Comparison of ENCODE assay signal across 27 mouse cellular contexts in the genomic region with DNA sequence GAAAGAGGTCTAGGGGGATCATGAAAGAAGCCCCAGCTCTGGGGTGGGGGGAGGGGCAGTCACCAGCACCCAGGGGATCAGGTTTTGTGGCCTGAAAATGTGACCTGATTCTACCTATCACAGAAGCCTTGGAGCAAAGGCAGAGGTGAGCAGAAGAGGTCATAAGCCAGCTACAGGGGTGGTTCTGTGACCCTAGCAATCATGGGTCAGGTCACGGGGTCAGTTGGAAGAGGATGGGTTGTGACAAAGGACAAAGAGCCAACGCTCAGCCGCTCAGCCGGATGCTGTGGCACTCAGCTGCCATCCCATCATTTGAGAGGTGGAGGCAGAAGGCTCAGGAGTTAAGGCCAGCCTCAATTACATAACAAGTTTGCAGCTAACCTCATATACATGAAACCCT. TPM values are rescaled to one million over a fixed set of nuclear protein-coding genes. Genes with fewer than 3 reads are reported as not detected.
DNase-seq lines count a peak whose midpoint lies in the region; ATAC-seq and TF ChIP-seq lines count a peak whose summit lies in the region.
"Had no signal": no experiment of that assay in that cellular context is flagged by ENCODE, and none has a peak within 500 bp of the region (broad histone marks: within the 10 kb centered on the region; RNA-seq: fewer than 3 reads in every experiment).

No protein-coding gene starts in this region.

- H3K4me3 ChIP-seq in forebrain, embryonic 10.5 days, result no peak overlapping the region
- H3K4me3 ChIP-seq in forebrain, embryonic 15.5 days, result no peak overlapping the region
- no peak overlapping the region for H3K4me3 ChIP-seq in midbrain, embryonic 10.5 days
- no peak overlapping the region for H3K4me3 ChIP-seq in midbrain, embryonic 15.5 days
- no peak overlapping the region for H3K4me3 ChIP-seq in midbrain, embryonic 16.5 days (ENCODE audit: low read depth, low read length)
- no peak overlapping the region for H3K4me3 ChIP-seq in midbrain, postnatal 0 days (ENCODE audit: low read depth, low read length)
- no peak overlapping the region for H3K4me3 ChIP-seq in lung, adult 2 months (replicated peaks; ENCODE audit: extremely low read depth, low read depth, low read length)
- H3K4me3 ChIP-seq: embryonic facial prominence, embryonic 12.5 days; embryonic facial prominence, embryonic 15.5 days; forebrain, embryonic 12.5 days had no signal

- ATAC-seq in forebrain, embryonic 15.5 days (replicated peaks), result no peak
- no peak for ATAC-seq in midbrain, embryonic 15.5 days (replicated peaks)
- ATAC-seq in midbrain, embryonic 16.5 days, result no peak
- ATAC-seq in midbrain, postnatal 0 days (ENCODE audit: low FRiP score), result no peak
- ATAC-seq: forebrain, embryonic 16.5 days; hindbrain, postnatal 0 days; inflammation-experienced regulatory T-cells, adult 6 months; Patski had no signal

- peaks cover 47% of the 10 kb centered on the region for H3K27me3 ChIP-seq in forebrain, embryonic 10.5 days (ENCODE audit: poor library complexity, severe bottlenecking)
- peaks cover 18% of the 10 kb centered on the region; the same call in 1 of the 2 replicates for H3K27me3 ChIP-seq in forebrain, embryonic 15.5 days
- peaks cover 58% of the 10 kb centered on the region for H3K27me3 ChIP-seq in midbrain, embryonic 10.5 days (ENCODE audit: low read depth, poor library complexity, severe bottlenecking)
- H3K27me3 ChIP-seq in midbrain, embryonic 15.5 days (replicated peaks), result peaks cover 26% of the 10 kb centered on the region
- peaks cover 15% of the 10 kb centered on the region for H3K27me3 ChIP-seq in midbrain, embryonic 16.5 days (ENCODE audit: control insufficient read depth, insufficient read depth, low read depth, low read length)
- H3K27me3 ChIP-seq in midbrain, postnatal 0 days (ENCODE audit: insufficient read depth, low read length), result peaks cover 8% of the 10 kb centered on the region

- no peak for TF ChIP-seq POLR2A in lung, adult 2 months (IDR thresholded peaks at IDR 0.05; ENCODE audit: borderline replicate concordance, extremely low read depth, low read depth, low read length)

- no peaks in the 10 kb centered on the region for H3K9me3 ChIP-seq in forebrain, embryonic 10.5 days
- no peaks in the 10 kb centered on the region for H3K9me3 ChIP-seq in forebrain, embryonic 15.5 days
- no peaks in the 10 kb centered on the region for H3K9me3 ChIP-seq in midbrain, embryonic 10.5 days (replicated peaks)
- no peaks in the 10 kb centered on the region for H3K9me3 ChIP-seq in midbrain, embryonic 15.5 days
- H3K9me3 ChIP-seq in midbrain, embryonic 16.5 days (replicated peaks; ENCODE audit: control insufficient read depth, low read length, poor library complexity, severe bottlenecking), result no peaks in the 10 kb centered on the region
- H3K9me3 ChIP-seq in midbrain, postnatal 0 days (ENCODE audit: low read length), result no peaks in the 10 kb centered on the region
- H3K9me3 ChIP-seq: embryonic facial prominence, embryonic 12.5 days; embryonic facial prominence, embryonic 15.5 days; forebrain, embryonic 12.5 days had no signal

- H3K4me1 ChIP-seq in forebrain, embryonic 10.5 days, result peaks cover 55% of the 10 kb centered on the region
- H3K4me1 ChIP-seq in forebrain, embryonic 15.5 days, result no peaks in the 10 kb centered on the region
- peaks cover 57% of the 10 kb centered on the region for H3K4me1 ChIP-seq in midbrain, embryonic 10.5 days
- no peaks in the 10 kb centered on the region for H3K4me1 ChIP-seq in midbrain, embryonic 15.5 days
- H3K4me1 ChIP-seq in midbrain, embryonic 16.5 days (ENCODE audit: control insufficient read depth, insufficient read depth, low read length), result 0 out of 2 replicates have a peak, but pooled peaks cover 2% of the 10 kb centered on the region
- H3K4me1 ChIP-seq in midbrain, postnatal 0 days (ENCODE audit: insufficient read depth, low read length), result no peaks in the 10 kb centered on the region
- H3K4me1 ChIP-seq in lung, adult 2 months (ENCODE audit: control insufficient read depth, insufficient read depth, low read length), result no peaks in the 10 kb centered on the region
- H3K4me1 ChIP-seq: embryonic facial prominence, embryonic 12.5 days; embryonic facial prominence, embryonic 15.5 days had no signal

- no peak for TF ChIP-seq CTCF in midbrain, postnatal 0 days (IDR thresholded peaks at IDR 0.05)
- TF ChIP-seq CTCF in lung, adult 2 months (IDR thresholded peaks at IDR 0.05; ENCODE audit: insufficient read depth, low read length), result no peak

- DNase-seq in forebrain, embryonic 10.5 days (ENCODE audit: extremely low spot score, low spot score), result no peak
- no peak for DNase-seq in midbrain, embryonic 10.5 days (ENCODE audit: low spot score)
- no peak for DNase-seq in midbrain, postnatal 0 days (ENCODE audit: low spot score)
- DNase-seq in lung, adult 2 months, result no peak
- no peak for DNase-seq in MN1 (ENCODE audit: low spot score)
- DNase-seq: adrenal gland, postnatal 10 days; adrenal gland, postnatal 36 days; cerebellum, adult 18-20 months; cerebellum, adult 9-10 months; cerebellum, postnatal 14 days; gastrocnemius, postnatal 10 days; gastrocnemius, postnatal 36 days had no signal

- peak overlapping the region; percentile 4; the same call in 1 of the 2 replicates for H3K27ac ChIP-seq in forebrain, embryonic 10.5 days
- no peak overlapping the region for H3K27ac ChIP-seq in forebrain, embryonic 15.5 days (replicated peaks)
- H3K27ac ChIP-seq in midbrain, embryonic 10.5 days (replicated peaks), result peak overlapping the region; percentile 71
- H3K27ac ChIP-seq in midbrain, embryonic 15.5 days, result no peak overlapping the region
- H3K27ac ChIP-seq in midbrain, embryonic 16.5 days (ENCODE audit: low read length), result 0 out of 2 replicates have a peak overlapping the region, but pooled peaks have one; percentile 34
- no peak overlapping the region for H3K27ac ChIP-seq in midbrain, postnatal 0 days (ENCODE audit: low read depth, low read length)
- H3K27ac ChIP-seq: embryonic facial prominence, embryonic 12.5 days; embryonic facial prominence, embryonic 15.5 days; forebrain, embryonic 12.5 days; hindbrain, embryonic 14.5 days; hindbrain, postnatal 0 days had no signal

- no peak overlapping the region for H3K4me2 ChIP-seq in forebrain, embryonic 15.5 days (replicated peaks)
- H3K4me2 ChIP-seq in midbrain, embryonic 15.5 days, result no peak overlapping the region
- H3K4me2 ChIP-seq in midbrain, embryonic 16.5 days (ENCODE audit: low read length), result no peak overlapping the region
- no peak overlapping the region for H3K4me2 ChIP-seq in midbrain, postnatal 0 days (ENCODE audit: low read depth, low read length, poor library complexity, severe bottlenecking)
- H3K4me2 ChIP-seq: embryonic facial prominence, embryonic 12.5 days; embryonic facial prominence, embryonic 15.5 days; forebrain, embryonic 12.5 days; heart, embryonic 11.5 days; hindbrain, embryonic 14.5 days had no signal

- H3K9ac ChIP-seq in forebrain, embryonic 15.5 days (replicated peaks), result no peak overlapping the region
- H3K9ac ChIP-seq in midbrain, embryonic 15.5 days, result no peak overlapping the region
- H3K9ac ChIP-seq in midbrain, embryonic 16.5 days (ENCODE audit: low read depth, low read length), result no peak overlapping the region
- H3K9ac ChIP-seq in midbrain, postnatal 0 days (replicated peaks; ENCODE audit: low read length, poor library complexity, severe bottlenecking), result no peak overlapping the region
- H3K9ac ChIP-seq: embryonic facial prominence, embryonic 12.5 days; embryonic facial prominence, embryonic 15.5 days; forebrain, embryonic 12.5 days; hindbrain, embryonic 14.5 days had no signal

- WGBS in forebrain, embryonic 10.5 days, result 5% methylated on average over 4 of the region's 4 CpGs
- 21% methylated on average over 4 of the region's 4 CpGs for WGBS in forebrain, embryonic 15.5 days
- WGBS in midbrain, embryonic 10.5 days, result 3% methylated on average over 4 of the region's 4 CpGs
- WGBS in midbrain, embryonic 15.5 days, result 10% methylated on average over 4 of the region's 4 CpGs
- 10% methylated on average over 4 of the region's 4 CpGs for WGBS in midbrain, embryonic 16.5 days
- WGBS in midbrain, postnatal 0 days, result 27% methylated on average over 4 of the region's 4 CpGs
- 57% methylated on average over 4 of the region's 4 CpGs for WGBS in lung, adult 2 months

- H3K36me3 ChIP-seq in forebrain, embryonic 10.5 days (replicated peaks), result no peaks in the 10 kb centered on the region
- no peaks in the 10 kb centered on the region for H3K36me3 ChIP-seq in forebrain, embryonic 15.5 days
- no peaks in the 10 kb centered on the region for H3K36me3 ChIP-seq in midbrain, embryonic 10.5 days
- no peaks in the 10 kb centered on the region for H3K36me3 ChIP-seq in midbrain, embryonic 15.5 days (replicated peaks)
- no peaks in the 10 kb centered on the region for H3K36me3 ChIP-seq in midbrain, embryonic 16.5 days (ENCODE audit: control insufficient read depth, insufficient read depth, low read length)
- no peaks in the 10 kb centered on the region for H3K36me3 ChIP-seq in midbrain, postnatal 0 days (ENCODE audit: insufficient read depth, low read length)
- H3K36me3 ChIP-seq: embryonic facial prominence, embryonic 12.5 days; embryonic facial prominence, embryonic 15.5 days; forebrain, embryonic 12.5 days had no signal

RNA-seq across cellular contexts. Expression of gene Lrrc10b, which starts 7.2 kb away (rescaled TPM):
- polyA plus RNA-seq in forebrain, embryonic 10.5 days (2016; fragmentation: Nextera tagmentation; extraction: Ambion mirVana), result 0.44 and 0.45 TPM in 2 replicates
- 0.40 and 1.1 TPM in 2 replicates for polyA plus RNA-seq in forebrain, embryonic 15.5 days (2015; fragmentation: Nextera tagmentation; extraction: Ambion mirVana)
- polyA plus RNA-seq in midbrain, embryonic 10.5 days (2016; fragmentation: Nextera tagmentation; extraction: Ambion mirVana), result 0.70 and 1.4 TPM in 2 replicates
- polyA plus RNA-seq in midbrain, embryonic 15.5 days (2015; fragmentation: Nextera tagmentation; extraction: Ambion mirVana), result 1.7 and 2.4 TPM in 2 replicates
- 1.9 and 2.0 TPM in 2 replicates for polyA plus RNA-seq in midbrain, embryonic 16.5 days (2015; fragmentation: Nextera tagmentation; extraction: Ambion mirVana)
- 6.2 and 8.7 TPM in 2 replicates for total RNA-seq in midbrain, postnatal 0 days (2014; rRNA removed)
- polyA plus RNA-seq in midbrain, postnatal 0 days (2015; fragmentation: Nextera tagmentation; extraction: Ambion mirVana), result 2.2 and 2.3 TPM in 2 replicates
- polyA plus RNA-seq in lung, adult 2 months (2012; rRNA removed), result 20.6 and 25.6 TPM in 2 replicates
- total RNA-seq: granulocyte monocyte progenitor cell, adult 5-6 weeks; hematopoietic stem cell, adult 5-6 weeks had no signal
- polyA plus RNA-seq: inflammation-experienced regulatory T-cells, adult 6 months had no signal

RNA-seq across cellular contexts. Expression of gene Ppp1r32, which starts 18.3 kb away (rescaled TPM):
- polyA plus RNA-seq in forebrain, embryonic 10.5 days (2016; fragmentation: Nextera tagmentation; extraction: Ambion mirVana), result 0.16 and 0.24 TPM in 2 replicates
- polyA plus RNA-seq in forebrain, embryonic 15.5 days (2015; fragmentation: Nextera tagmentation; extraction: Ambion mirVana), result 1.5 and 3.0 TPM in 2 replicates
- polyA plus RNA-seq in midbrain, embryonic 10.5 days (2016; fragmentation: Nextera tagmentation; extraction: Ambion mirVana), result 0.39 and 0.47 TPM in 2 replicates
- polyA plus RNA-seq in midbrain, embryonic 15.5 days (2015; fragmentation: Nextera tagmentation; extraction: Ambion mirVana), result 2.4 and 3.7 TPM in 2 replicates
- 3.6 and 5.9 TPM in 2 replicates for polyA plus RNA-seq in midbrain, embryonic 16.5 days (2015; fragmentation: Nextera tagmentation; extraction: Ambion mirVana)
- 4.9 and 7.8 TPM in 2 replicates for total RNA-seq in midbrain, postnatal 0 days (2014; rRNA removed)
- 5.0 and 5.3 TPM in 2 replicates for polyA plus RNA-seq in midbrain, postnatal 0 days (2015; fragmentation: Nextera tagmentation; extraction: Ambion mirVana)
- 5.4 and 5.9 TPM in 2 replicates for polyA plus RNA-seq in lung, adult 2 months (2012; rRNA removed)
- total RNA-seq: hematopoietic stem cell, adult 5-6 weeks had no signal
- polyA plus RNA-seq: heart, embryonic 11.5 days; heart, embryonic 14.5 days had no signal

Comparison
In these comparisons a context has a peak if more than half of its experiments do, and no peak if none do; other contexts are left out.
1. H3K27ac ChIP-seq: peak in forebrain, embryonic 10.5 days (single experiment), midbrain, embryonic 10.5 days (single experiment) and midbrain, embryonic 16.5 days (single experiment); none in forebrain, embryonic 15.5 days (single experiment), midbrain, embryonic 15.5 days (single experiment) and midbrain, postnatal 0 days (single experiment).